Mouse (Mus musculus) bone marrow, adult 2 months (tissue): ENCODE data around the gene Adgrf2. TPM values are rescaled to one million over a fixed set of nuclear protein-coding genes. Genes with fewer than 3 reads are reported as not detected.

ENCODE experiments used
- H3K27ac ChIP-seq: fragments of 200-500 bp; 2 replicates; pipeline ENCODE4 v1.5.1; 2012; ENCODE audit warnings: low read depth, mild to moderate bottlenecking, control low read depth, inconsistent platforms, low read length; ENCODE audit not compliant: control insufficient read depth, poor library complexity, insufficient read depth
- H3K4me1 ChIP-seq: fragments of 200-500 bp; 2 replicates; pipeline ENCODE4 v1.6.1; 2011; ENCODE audit warnings: low read length; ENCODE audit not compliant: control insufficient read depth, insufficient read depth
- H3K4me3 ChIP-seq: fragments of 200-500 bp; replicated peaks from 2 replicates; pipeline ENCODE3; 2011; ENCODE audit warnings: mild to moderate bottlenecking, low read depth, low read length, control low read depth; ENCODE audit not compliant: control insufficient read depth
- CTCF ChIP-seq: fragments of 200-500 bp; IDR thresholded peaks from 2 replicates; pipeline ENCODE4 v1.5.1; 2011; ENCODE audit warnings: low read length, control low read depth; ENCODE audit not compliant: control insufficient read depth, insufficient read depth
- POLR2A ChIP-seq: fragments of 200-500 bp; IDR thresholded peaks from 2 replicates; pipeline ENCODE4 v1.6.1; 2011; ENCODE audit warnings: low read depth, mild to moderate bottlenecking, control low read depth, low read length, borderline replicate concordance; ENCODE audit not compliant: control insufficient read depth
- WGBS: fragments of 180-500 bp; shearing (Covaris S2); methylation state at CpG from one replicate; pipeline ENCODE4 v1.1.7; 2018; 5-methylcytosine and 5-hydroxymethylcytosine counted together
- polyA plus RNA-seq: library from polyadenylated mRNA; stranded (reverse); fragments of >200 nt; gene quantifications from 2 replicates; pipeline ENCODE4 v1.2.4, GENCODE M21; 2011; ENCODE audit warnings: low replicate concordance; ENCODE audit not compliant: missing spikeins, insufficient read depth, insufficient read length

Adgrf2 gene
- polyA plus RNA-seq, 1 experiment: not detected

- Histone ChIP-seq H3K4me3 (no peak overlapping the region), H3K4me1 (no peaks in the 10 kb centered on the region), H3K27ac (no peak overlapping the region)
- no peak for TF ChIP-seq CTCF
- TF ChIP-seq POLR2A: no peak
- 83% methylated on average over 3 of the region's 3 CpGs for WGBS
Measured at GRCm38 (mm10) chr17:42742823-42743222, 844 bp upstream of the Adgrf2 start.

- Histone ChIP-seq H3K4me3 (no peak overlapping the region), H3K4me1 (no peaks in the 10 kb centered on the region), H3K27ac (no peak overlapping the region)
- WGBS: 80% methylated on average over 6 of the region's 6 CpGs
- TF ChIP-seq CTCF: no peak
- no peak for TF ChIP-seq POLR2A
Measured at GRCm38 (mm10) chr17:42738794-42739193, 3.2 kb downstream of the Adgrf2 start.

- 43% methylated on average over 3 of the region's 3 CpGs for WGBS
Measured at GRCm38 (mm10) chr17:42717161-42717560, 24.8 kb downstream of the Adgrf2 start.

GRCm38 (mm10) chr17:42714991-42715390 is 27.0 kb downstream of the Adgrf2 start:
- H3K27ac ChIP-seq: no peak overlapping the region
- H3K4me3 ChIP-seq: no peak overlapping the region
- no peaks in the 10 kb centered on the region; the same call in 1 of the 2 replicates for H3K4me1 ChIP-seq
- TF ChIP-seq POLR2A (no peak), CTCF (no peak)
- 89% methylated on average over 7 of the region's 7 CpGs for whole genome bisulfite sequencing

More at GRCm38 (mm10) chr17:42717161-42717560, 24.8 kb downstream of the Adgrf2 start:
- Histone ChIP-seq H3K4me3 (no peak overlapping the region), H3K27ac (no peak overlapping the region), H3K4me1 (no peaks in the 10 kb centered on the region)
- TF ChIP-seq CTCF (no peak), POLR2A (no peak)

- Histone ChIP-seq H3K4me1 (no peaks in the 10 kb centered on the region; the same call in 1 of the 2 replicates), H3K4me3 (no peak overlapping the region), H3K27ac (no peak overlapping the region)
- 76% methylated on average over 7 of the region's 7 CpGs for WGBS
- TF ChIP-seq POLR2A (no peak), CTCF (no peak)
Measured at GRCm38 (mm10) chr17:42710717-42711116, 31.3 kb downstream of the Adgrf2 start.

- H3K4me1 ChIP-seq: no peaks in the 10 kb centered on the region; the same call in 1 of the 2 replicates
- no peak overlapping the region for H3K4me3 ChIP-seq
- H3K27ac ChIP-seq: no peak overlapping the region
- no peak for TF ChIP-seq POLR2A
- WGBS: 72% methylated on average over 4 of the region's 4 CpGs
Measured at GRCm38 (mm10) chr17:42705611-42706010, 36.4 kb downstream of the Adgrf2 start.

GRCm38 (mm10) chr17:42702198-42702597 is 39.8 kb downstream of the Adgrf2 start:
- Histone ChIP-seq H3K27ac (no peak overlapping the region), H3K4me3 (no peak overlapping the region), H3K4me1 (no peaks in the 10 kb centered on the region)
- TF ChIP-seq POLR2A (no peak), CTCF (no peak)
- WGBS: 75% methylated on average over 9 of the region's 9 CpGs

- Histone ChIP-seq H3K27ac (no peak overlapping the region), H3K4me3 (no peak overlapping the region), H3K4me1 (no peaks in the 10 kb centered on the region)
- 74% methylated on average over 4 of the region's 4 CpGs for WGBS
- TF ChIP-seq CTCF (no peak), POLR2A (no peak)
Measured at GRCm38 (mm10) chr17:42694730-42695129, 47.2 kb downstream of the Adgrf2 start.

GRCm38 (mm10) chr17:42692136-42692535 is 49.8 kb downstream of the Adgrf2 start, which contains the start of gene Adgrf4:
Gene Adgrf4, minus strand, starts transcription at chr17:42692284.
- TF ChIP-seq POLR2A (no peak), CTCF (no peak)
- Histone ChIP-seq H3K4me3 (no peak within 1 kb of the TSS), H3K4me1 (no peaks in the 10 kb centered on the region), H3K27ac (no peak within 1 kb of the TSS)
- 77% methylated on average over 10 of the region's 10 CpGs for WGBS
